Mouse (Mus musculus) ES-CJ7 (cell line): ENCODE results near the gene Trappc12.
A peak's percentile ranks its signal among the peaks of the same experiment; 100 is the strongest.
"Not testable (repeated sequence)": the region's sequence is repeated elsewhere in the genome, so short reads cannot be mapped to it uniquely, and the experiment has no call there.

Experiments used
- DNase-seq: peaks from one replicate; pipeline ENCODE4 v3.0.0; 2011; ENCODE audit warnings: low read depth, low spot score

The Trappc12 gene

GRCm38 (mm10) chr12:28733520-28734245, 16.6 kb downstream of the Trappc12 start:
- DNase-seq = not testable (repeated sequence)

- DNase-seq = no peak
Measured at GRCm38 (mm10) chr12:28732631-28733030, 17.6 kb downstream of the Trappc12 start.

DNA sequence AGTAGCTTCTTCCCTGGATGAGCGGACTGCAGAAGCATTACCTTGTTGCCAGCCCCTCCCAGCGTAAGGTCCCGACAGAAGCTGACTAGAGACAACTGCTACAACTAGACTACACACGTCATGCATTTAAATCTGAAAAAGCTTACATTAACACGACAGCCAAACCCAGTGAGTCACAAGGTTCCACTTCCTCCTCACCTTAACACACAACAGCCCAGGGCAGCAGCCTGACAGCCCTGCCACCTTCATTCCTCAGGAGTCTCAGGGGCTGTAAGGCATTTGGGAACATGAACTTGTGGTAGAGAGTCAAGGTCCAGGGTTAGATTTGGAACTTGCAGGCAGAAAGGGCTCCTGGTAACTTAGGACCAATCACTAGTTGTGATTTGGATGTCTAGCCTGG, 23.2 kb downstream of the Trappc12 start:
- peak; percentile 33 for DNase-seq

DNA sequence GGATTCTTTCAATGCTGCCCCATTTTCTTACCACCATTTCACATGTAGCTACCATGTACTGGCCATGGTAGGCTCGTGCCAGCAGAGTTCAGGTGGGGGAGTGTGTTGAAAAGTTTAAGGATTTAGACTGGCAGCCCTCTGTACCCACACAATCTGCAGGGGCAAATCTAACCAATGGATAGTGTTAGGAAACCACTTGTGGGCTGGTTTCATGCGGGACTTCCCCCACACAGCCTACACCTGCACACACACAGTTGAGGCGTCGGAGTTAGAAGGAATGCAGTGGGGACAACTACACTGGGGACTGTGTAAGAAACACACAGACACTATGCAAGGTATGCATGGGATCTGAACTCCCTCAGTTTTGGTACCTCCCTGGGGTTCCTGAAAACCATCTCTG, 24.1 kb downstream of the Trappc12 start:
- no peak for DNase-seq

GRCm38 (mm10) chr12:28724366-28724765, 25.9 kb downstream of the Trappc12 start:
- no peak for DNase-seq

GRCm38 (mm10) chr12:28718106-28718505, 32.2 kb downstream of the Trappc12 start:
- DNase-seq = no peak

DNA sequence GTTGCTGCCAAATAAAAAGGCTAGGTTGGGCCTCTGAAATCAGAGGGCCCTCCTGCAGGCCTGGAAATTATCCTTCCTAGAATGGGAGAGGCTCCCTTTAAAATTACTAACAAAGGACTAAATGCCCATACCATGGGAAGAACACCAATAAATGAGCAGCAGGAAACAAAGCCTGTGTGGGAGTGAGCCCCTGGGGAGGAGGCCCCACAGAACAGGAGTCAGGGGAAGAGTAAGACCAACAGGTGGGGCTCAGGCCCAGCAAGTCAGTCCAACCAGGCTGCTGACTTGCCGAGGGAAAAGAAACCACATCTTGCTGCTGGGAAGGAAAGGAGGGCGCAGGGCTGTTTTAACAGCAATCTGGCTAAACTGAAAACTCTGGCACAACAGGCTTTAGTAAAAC, 33.2 kb downstream of the Trappc12 start:
- DNase-seq = no peak

DNA sequence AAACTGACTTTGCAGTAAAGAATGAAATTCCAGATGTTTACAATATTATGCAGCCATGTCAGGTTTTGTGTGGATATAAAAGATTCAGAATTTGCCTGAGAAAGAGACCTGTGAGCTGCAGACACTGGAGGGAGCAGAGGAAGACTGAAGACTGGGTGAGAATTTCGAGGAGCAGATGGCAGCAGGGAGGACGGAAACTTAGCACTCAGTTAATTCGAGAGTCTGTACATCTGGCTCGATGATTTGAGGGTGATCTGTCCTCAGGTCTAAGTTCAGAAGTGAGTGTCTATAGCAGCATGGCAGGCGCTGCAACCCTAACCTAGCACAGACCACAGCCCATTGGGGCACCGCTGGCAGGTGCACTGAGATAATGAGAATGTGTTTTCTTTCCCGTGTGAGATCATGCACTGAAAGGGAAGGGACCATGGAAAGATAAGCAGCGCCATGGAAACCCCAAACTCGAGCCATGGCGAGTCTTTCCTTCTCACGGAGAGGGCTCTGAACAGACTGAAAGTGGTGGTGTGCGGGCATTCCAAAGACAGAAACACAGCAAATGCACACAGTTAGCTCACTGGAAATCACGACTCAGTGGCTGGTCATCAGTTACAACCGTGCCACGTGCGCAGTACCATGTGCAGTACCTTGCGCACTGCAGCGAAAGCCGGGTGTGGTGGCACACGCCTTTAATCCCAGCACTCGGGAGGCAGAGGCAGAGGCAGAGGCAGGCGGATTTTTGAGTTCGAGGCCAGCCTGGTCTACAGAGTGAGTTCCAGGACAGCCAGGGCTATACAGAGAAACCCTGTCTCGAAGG, 35.2 kb downstream of the Trappc12 start:
- DNase-seq = no peak

- no peak for DNase-seq
Measured at GRCm38 (mm10) chr12:28710566-28711185, 39.6 kb downstream of the Trappc12 start.

GRCm38 (mm10) chr12:28708154-28708553, 42.1 kb downstream of the Trappc12 start:
- no peak for DNase-seq

DNA sequence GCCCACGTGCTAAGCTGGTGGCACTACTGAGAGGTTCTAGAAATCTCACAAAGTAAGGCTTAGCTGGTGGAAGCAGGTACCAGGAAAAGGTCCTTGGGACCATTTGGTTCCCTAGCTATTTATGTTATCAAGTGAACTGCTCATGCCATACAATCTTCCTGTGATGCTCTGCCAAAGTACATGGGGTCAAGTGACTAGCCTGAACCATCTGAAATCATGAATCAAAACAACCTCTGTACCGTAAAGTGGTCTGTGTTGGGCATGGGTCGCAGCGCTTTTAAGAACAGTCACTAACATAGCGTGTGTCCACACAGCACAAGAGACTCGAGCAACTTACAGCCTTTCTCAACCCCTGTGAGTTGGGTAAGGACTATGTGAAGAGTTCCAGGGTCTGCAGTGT, 45.1 kb downstream of the Trappc12 start:
- DNase-seq = no peak

GRCm38 (mm10) chr12:28704381-28704780, 45.9 kb downstream of the Trappc12 start:
- peak; percentile 19 for DNase-seq

GRCm38 (mm10) chr12:28701302-28701701, 49.0 kb downstream of the Trappc12 start:
- peak; percentile 20 for DNase-seq

DNA sequence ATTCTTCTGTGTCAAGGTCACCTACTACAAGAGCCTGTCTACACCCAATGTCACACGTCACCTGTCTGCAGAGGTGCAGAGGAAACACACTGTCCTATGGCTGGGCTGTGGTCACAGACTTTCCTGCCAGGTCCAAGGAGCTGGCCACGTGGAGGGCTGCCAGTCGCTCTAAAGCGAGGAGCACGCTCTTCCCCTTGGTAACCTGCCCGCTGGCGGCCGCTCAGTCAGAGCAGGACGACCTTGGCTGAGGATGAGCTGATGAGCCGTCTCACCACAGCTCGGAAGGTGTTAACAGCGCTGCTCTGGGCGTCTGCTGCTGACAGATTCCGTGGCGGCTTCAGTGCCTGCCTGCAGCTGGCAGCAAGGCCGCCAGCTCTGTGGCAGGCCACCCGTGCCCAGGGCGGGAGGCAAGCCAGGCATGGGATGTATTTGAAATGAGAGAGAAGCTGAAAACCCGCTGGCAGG, 49.7 kb downstream of the Trappc12 start:
- DNase-seq = peak; percentile 12

DNA sequence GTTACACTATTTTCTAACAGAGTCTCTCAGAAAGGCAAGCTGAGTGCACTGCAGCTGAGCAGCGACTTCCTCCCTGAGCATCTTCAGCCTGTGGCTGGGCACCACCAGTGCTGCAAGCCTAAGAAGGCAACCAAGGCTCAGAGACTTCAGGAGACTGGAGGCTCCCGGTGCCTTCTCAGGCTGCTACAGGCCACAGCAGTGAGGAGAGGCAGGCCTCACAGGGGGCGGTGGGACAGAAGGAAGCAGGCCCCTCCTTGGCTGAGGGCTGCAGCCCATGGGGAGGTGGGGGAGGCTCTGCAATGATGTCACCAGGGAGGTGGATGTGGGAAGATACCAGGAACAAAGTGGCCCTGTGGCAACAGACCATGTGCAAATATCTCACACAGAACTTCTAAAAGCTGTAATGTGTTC, 50.2 kb downstream of the Trappc12 start:
- DNase-seq = no peak

DNA sequence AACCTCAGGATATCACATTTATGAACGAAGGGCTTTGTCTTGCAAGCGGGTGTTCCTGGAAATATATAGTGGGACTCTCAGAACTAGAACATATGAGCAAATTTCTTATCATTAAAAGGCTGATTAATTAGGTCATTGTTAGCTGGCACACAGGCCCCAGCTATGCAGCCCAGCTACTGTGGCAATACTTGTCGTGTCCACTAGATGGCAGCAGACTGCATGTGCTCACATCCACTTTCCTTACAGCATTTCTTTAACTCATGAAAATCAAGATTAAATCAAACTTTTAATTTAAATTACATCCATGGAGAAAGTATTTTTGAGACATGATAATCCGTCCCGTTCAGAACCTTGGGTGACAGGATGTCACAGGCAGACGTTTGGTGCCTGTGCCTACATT, 50.6 kb downstream of the Trappc12 start:
- peak; percentile 41 for DNase-seq

DNA sequence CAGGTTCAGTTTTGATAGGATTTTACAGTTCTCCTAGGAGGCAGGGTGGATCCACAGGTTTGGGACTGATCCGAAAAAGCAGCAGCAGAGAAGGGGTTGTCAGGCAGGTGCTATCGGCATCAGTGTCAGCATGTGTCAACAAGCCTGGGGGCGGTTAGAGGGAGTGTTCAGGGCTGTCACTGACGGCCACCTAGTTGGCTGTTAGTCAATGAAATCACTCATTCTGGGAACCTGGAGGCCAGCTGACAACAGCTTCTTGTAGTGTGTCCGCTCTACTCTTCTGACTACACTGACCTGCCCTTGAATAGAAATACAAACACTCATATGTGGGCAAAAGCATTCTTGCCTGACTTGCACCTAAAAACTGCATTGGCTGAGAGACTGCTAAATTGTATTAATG, 51.2 kb downstream of the Trappc12 start:
- no peak for DNase-seq

DNA sequence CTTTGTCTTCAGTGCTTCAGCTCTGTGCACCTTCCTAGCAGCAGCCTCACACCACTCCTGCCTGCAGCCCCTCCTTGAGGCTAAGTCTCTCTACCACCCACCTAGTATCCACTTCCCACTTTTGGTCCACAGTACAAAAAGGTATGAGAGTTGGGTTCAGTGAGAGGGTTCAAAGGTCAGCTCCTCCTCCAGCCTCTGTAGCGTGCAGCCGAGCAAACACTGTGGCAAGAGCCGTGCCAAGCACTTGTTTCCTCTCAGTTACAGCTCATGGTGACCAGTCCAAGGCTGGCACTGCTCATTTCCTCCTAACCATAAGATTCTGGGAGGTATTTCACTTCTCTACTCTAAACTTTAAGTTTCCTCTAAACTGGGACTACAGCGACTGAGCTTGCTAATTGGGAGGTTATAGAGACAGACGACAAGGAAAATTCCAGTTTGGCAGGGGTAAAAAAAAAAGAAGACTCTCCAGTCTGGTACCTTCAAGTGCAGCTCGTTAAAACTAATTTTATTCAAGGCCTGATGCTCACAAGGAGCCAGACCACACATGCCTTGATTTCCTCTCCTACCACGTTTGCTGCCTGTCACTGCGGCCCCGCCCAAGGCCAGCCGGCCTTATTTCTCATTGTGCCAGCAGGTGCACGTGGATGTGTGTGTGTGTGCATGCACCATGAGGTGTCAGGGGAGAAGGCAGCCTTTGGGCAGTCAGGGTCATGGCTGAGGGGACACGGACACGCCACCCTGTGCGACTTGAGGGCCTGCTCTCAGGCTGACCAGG, 52.3 kb downstream of the Trappc12 start:
- DNase-seq = no peak

- DNase-seq = no peak
Measured at GRCm38 (mm10) chr12:28694776-28695175, 55.5 kb downstream of the Trappc12 start.

GRCm38 (mm10) chr12:28694231-28694630, 56.0 kb downstream of the Trappc12 start:
- DNase-seq = peak; percentile 88

DNA sequence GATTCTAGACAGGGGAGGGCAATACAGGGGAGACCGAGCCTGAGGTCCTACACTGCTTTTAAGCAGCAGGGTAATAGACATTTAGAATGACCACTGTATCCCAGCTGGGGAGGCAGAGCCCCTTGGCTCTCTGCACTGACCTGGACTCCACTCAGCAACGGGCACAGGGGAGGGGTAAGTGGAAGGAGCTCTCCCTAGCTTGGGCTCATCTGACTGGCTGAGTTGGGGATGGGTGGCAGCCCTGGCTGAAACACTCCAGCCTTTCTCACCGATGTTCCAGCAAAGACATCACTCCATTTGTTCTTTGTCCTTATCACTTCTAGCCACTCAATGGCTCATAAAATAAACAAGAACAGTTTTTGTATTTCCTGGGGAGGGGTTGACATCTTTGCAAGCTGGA, 56.5 kb downstream of the Trappc12 start:
- DNase-seq = no peak

DNA sequence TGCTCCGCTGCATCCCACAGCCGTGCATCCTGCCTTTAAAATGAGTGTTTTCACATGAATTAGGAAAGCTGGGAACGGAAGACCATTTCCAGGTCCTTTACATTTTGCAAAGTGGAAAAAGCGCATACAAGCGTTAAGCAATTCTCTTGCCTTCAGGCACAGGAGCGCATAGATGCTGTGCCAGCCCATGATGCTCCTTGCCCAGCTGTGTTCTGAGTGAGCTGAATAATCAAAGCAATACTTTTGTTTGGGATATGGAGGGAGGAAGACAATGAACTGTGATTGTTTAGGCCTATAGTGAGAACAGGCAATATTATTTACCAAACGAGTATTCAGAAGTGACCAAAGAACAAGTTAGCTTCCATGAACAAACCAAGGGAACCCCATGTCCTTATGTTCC, 59.5 kb downstream of the Trappc12 start:
- no peak for DNase-seq
